Mouse (Mus musculus) liver, postnatal 0 days (tissue): ENCODE results near the gene Rasd1. TPM values are rescaled to one million over a fixed set of nuclear protein-coding genes. Genes with fewer than 3 reads are reported as not detected.

Experiments
- ATAC-seq: fragments of 200-750 bp; cut with Nextera tagmentation; 2 replicates; pipeline ENCODE4 v1.8.0; 2017; ENCODE audit warnings: mild to moderate bottlenecking, moderate library complexity
- DNase-seq: peaks from one replicate; pipeline ENCODE4 v3.0.0-alpha.2; 2016
- H3K27ac ChIP-seq: fragments of 300-500 bp; sonication (generic); 2 replicates; pipeline ENCODE4 v1.5.1; 2014; ENCODE audit warnings: antibody characterized with exemption, moderate library complexity, mild to moderate bottlenecking, low read depth
- H3K27me3 ChIP-seq: fragments of 300-500 bp; sonication (generic); 2 replicates; pipeline ENCODE4 v1.6.1; 2014; ENCODE audit warnings: low read length, control low read depth, mixed read lengths; ENCODE audit not compliant: insufficient read depth
- H3K36me3 ChIP-seq: fragments of 300-500 bp; sonication (generic); replicated peaks from 2 replicates; pipeline ENCODE4 v1.6.1; 2014; ENCODE audit warnings: mild to moderate bottlenecking, control low read depth, low read length, moderate library complexity, mixed read lengths; ENCODE audit not compliant: insufficient read depth
- H3K4me1 ChIP-seq: fragments of 300-500 bp; sonication (generic); 2 replicates; pipeline ENCODE4 v1.6.1; 2014; ENCODE audit warnings: antibody characterized with exemption, mild to moderate bottlenecking, control low read depth; ENCODE audit not compliant: insufficient read depth
- H3K4me2 ChIP-seq: fragments of 300-500 bp; sonication (generic); 2 replicates; pipeline ENCODE4 v1.6.1; 2014; ENCODE audit warnings: low read depth, mild to moderate bottlenecking, low read length, moderate library complexity, mixed read lengths
- H3K4me3 ChIP-seq: fragments of 300-500 bp; sonication (generic); 2 replicates; pipeline ENCODE4 v1.5.1; 2014; ENCODE audit warnings: low read depth, low read length
- H3K9ac ChIP-seq: fragments of 300-500 bp; sonication (generic); replicated peaks from 2 replicates; pipeline ENCODE4 v1.6.1; 2014; ENCODE audit warnings: mild to moderate bottlenecking, moderate library complexity
- H3K9me3 ChIP-seq: fragments of 300-500 bp; sonication (generic); 2 replicates; pipeline ENCODE4 v1.6.1; 2016; ENCODE audit warnings: mild to moderate bottlenecking, control low read depth, low read length, mixed read lengths
- CTCF ChIP-seq: sonication (generic); IDR thresholded peaks from 2 replicates; pipeline ENCODE4 v1.5.1; 2016; ENCODE audit warnings: antibody characterized with exemption, low read depth
- EP300 ChIP-seq: IDR thresholded peaks from 2 replicates; pipeline ENCODE4 v1.6.1; 2016; ENCODE audit warnings: antibody characterized with exemption, low read depth, mild to moderate bottlenecking
- WGBS: fragments of 180-500 bp; shearing (Covaris S2); extraction: QIAGEN DNeasy Blood & Tissue Kit; methylation state at CpG from one replicate; pipeline ENCODE4 v1.1.7; 2014; ENCODE audit not compliant: insufficient replicate concordance; 5-methylcytosine and 5-hydroxymethylcytosine counted together
- polyA plus RNA-seq: library from polyadenylated mRNA; unstranded; fragments of >200 nt; fragmentation: Nextera tagmentation; extraction: Ambion mirVana; gene quantifications from 2 replicates; pipeline ENCODE4 v1.2.1, GENCODE M21; 2015

The Rasd1 gene
- polyA plus RNA-seq, 1 experiment from 2014 or later = 3.2 TPM

DNA sequence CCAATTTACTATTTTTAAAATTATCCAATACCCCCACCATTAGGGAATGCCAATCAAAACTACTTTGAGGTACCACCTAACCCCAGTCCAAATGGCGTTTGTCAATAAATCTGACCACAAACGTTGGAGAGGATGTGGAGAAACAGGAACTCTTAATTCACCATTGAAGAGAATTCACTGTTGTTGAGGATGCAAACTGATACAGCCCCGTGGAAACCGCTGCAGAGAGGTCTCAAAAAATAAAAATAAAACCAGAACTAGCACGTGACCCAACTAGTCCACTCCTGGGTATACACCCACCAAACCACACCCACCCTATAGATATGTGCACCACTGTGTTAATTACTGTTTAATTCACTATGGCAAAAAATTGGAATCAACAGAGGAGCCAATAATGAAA is 44.4 kb downstream of the Rasd1 start:
- Histone ChIP-seq H3K4me1 (peaks cover 12% of the 10 kb centered on the region; the same call in 1 of the 2 replicates), H3K4me3 (no peak overlapping the region), H3K4me2 (peak overlapping the region; percentile 50), H3K27ac (0 out of 2 replicates have a peak overlapping the region, but pooled peaks have one; percentile 26), H3K9me3 (no peaks in the 10 kb centered on the region), H3K36me3 (no peaks in the 10 kb centered on the region), H3K9ac (no peak overlapping the region), H3K27me3 (no peaks in the 10 kb centered on the region)
- WGBS = 25% methylated on average over 5 of the region's 5 CpGs
- DNase-seq (no peak), ATAC-seq (no peak)
- no peak for TF ChIP-seq CTCF
- TF ChIP-seq EP300 = no peak

DNA sequence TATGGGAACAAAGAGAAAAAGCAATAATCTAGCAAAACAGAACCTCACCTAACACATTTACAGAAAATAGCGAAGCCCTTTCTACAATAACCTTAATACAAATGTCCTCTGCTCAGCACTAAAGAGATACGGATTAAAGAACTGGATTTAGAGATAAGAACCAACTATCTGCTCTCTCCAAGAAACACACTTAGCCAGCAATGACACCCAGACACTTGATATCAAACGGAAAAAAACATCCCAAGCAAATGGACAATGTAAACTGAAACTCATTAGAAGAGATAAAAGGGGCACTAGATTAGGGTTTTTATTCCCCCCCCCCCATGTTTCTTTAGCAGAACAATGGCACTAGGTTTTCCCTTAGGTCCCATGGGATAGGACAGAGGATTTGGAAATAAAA is 45.3 kb downstream of the Rasd1 start:
- H3K4me2 ChIP-seq = no peak overlapping the region; the same call in 1 of the 2 replicates
- no peak overlapping the region for H3K9ac ChIP-seq
- no peak overlapping the region for H3K27ac ChIP-seq
- ATAC-seq (no peak), DNase-seq (no peak)
- H3K4me1 ChIP-seq = peaks cover 12% of the 10 kb centered on the region; the same call in 1 of the 2 replicates
- TF ChIP-seq CTCF = no peak
- TF ChIP-seq EP300 = peak; percentile 87
- H3K36me3 ChIP-seq = no peaks in the 10 kb centered on the region
- 27% methylated on average over 3 of the region's 3 CpGs for WGBS
- no peaks in the 10 kb centered on the region for H3K27me3 ChIP-seq
- no peak overlapping the region for H3K4me3 ChIP-seq
- no peaks in the 10 kb centered on the region for H3K9me3 ChIP-seq

DNA sequence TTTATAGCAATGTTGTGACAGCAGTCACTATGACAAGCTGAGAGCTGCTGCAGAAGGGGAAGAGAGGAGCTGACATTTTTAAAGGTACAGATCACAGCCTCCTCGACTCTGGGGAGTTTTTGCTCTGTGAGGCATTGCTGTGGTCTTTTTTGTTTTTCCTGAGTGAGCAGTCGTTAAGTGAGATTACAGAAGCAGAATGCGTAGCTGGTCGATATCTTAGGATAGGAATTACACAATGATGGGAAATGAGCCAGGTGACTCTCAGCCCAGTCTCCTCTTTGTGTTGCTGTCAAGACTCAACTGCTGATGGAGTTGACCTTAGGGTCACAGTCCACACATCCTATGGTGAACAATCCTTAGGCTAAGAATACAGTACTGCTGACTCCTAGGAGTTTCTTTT is 46.7 kb downstream of the Rasd1 start:
- H3K27me3 ChIP-seq = no peaks in the 10 kb centered on the region
- H3K36me3 ChIP-seq = no peaks in the 10 kb centered on the region
- WGBS = 6% methylated on average over 4 of the region's 4 CpGs
- no peak overlapping the region for H3K4me2 ChIP-seq
- TF ChIP-seq EP300 = peak; percentile 76; the same call in 1 of the 2 replicates
- no peak for TF ChIP-seq CTCF
- DNase-seq (no peak), ATAC-seq (peak; percentile 84)
- no peak overlapping the region for H3K4me3 ChIP-seq
- H3K27ac ChIP-seq = no peak overlapping the region
- H3K4me1 ChIP-seq = peaks cover 12% of the 10 kb centered on the region; the same call in 1 of the 2 replicates
- H3K9me3 ChIP-seq = no peaks in the 10 kb centered on the region
- no peak overlapping the region for H3K9ac ChIP-seq

DNA sequence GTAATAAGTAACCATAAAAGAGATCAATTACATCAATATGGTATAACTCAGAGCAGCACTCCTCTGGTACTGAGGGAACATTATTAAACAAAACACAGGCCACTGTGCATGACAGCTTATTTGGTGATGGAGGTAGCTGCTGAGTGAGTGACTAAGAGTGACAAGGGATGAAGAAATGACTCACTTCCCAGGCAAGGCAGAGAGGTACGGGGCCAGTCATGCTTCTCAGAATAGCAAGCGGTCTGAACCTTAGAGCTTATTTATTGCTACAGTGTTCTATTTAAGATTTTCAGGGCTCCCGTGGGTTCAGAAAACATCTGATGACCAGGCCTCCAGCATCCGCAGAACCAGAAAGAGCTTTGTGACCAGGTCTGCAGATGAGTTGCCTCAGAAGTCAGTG is 51.0 kb downstream of the Rasd1 start:
- H3K9me3 ChIP-seq = no peaks in the 10 kb centered on the region
- TF ChIP-seq CTCF = no peak
- no peak for TF ChIP-seq EP300
- WGBS = 83% methylated on average over 4 of the region's 4 CpGs

More for the DNA sequence above, 51.0 kb downstream of the Rasd1 start:
- Histone ChIP-seq H3K36me3 (no peaks in the 10 kb centered on the region), H3K9ac (no peak overlapping the region), H3K4me2 (no peak overlapping the region), H3K27ac (no peak overlapping the region), H3K4me3 (no peak overlapping the region), H3K27me3 (no peaks in the 10 kb centered on the region), H3K4me1 (peaks cover 6% of the 10 kb centered on the region)
- DNase-seq = no peak
- ATAC-seq = no peak

Other genes with a start within 250 kb of the Rasd1 start
- 1.7 and 2.0 TPM in 2 replicates for gene Pld6, start 177.3 kb downstream of the Rasd1 start, polyA plus RNA-seq
- gene Flcn, start 154.9 kb downstream of the Rasd1 start, polyA plus RNA-seq = 11.3 and 13.9 TPM in 2 replicates
- 16.0 and 16.4 TPM in 2 replicates for gene Nt5m, start 125.5 kb downstream of the Rasd1 start, polyA plus RNA-seq
- 58.0 and 60.5 TPM in 2 replicates for gene Cops3, start 125.1 kb downstream of the Rasd1 start, polyA plus RNA-seq
- gene Med9, start 16.7 kb downstream of the Rasd1 start, polyA plus RNA-seq = 15.2 and 15.8 TPM in 2 replicates
- 589 and 592 TPM in 2 replicates for gene Pemt, start 81.5 kb upstream of the Rasd1 start, polyA plus RNA-seq
- 3.8 and 4.4 TPM in 2 replicates for gene Rai1, start 140.1 kb upstream of the Rasd1 start, polyA plus RNA-seq